Mouse (Mus musculus) bone marrow, adult 2 months (tissue): Measurements from ENCODE around the gene Stra8.

ENCODE experiments used
- CTCF ChIP-seq: fragments of 200-500 bp; IDR thresholded peaks from 2 replicates; pipeline ENCODE4 v1.5.1; 2011; ENCODE audit warnings: low read length, control low read depth; ENCODE audit not compliant: control insufficient read depth, insufficient read depth
- POLR2A ChIP-seq: fragments of 200-500 bp; IDR thresholded peaks from 2 replicates; pipeline ENCODE4 v1.6.1; 2011; ENCODE audit warnings: low read depth, mild to moderate bottlenecking, control low read depth, low read length, borderline replicate concordance; ENCODE audit not compliant: control insufficient read depth

DNA sequence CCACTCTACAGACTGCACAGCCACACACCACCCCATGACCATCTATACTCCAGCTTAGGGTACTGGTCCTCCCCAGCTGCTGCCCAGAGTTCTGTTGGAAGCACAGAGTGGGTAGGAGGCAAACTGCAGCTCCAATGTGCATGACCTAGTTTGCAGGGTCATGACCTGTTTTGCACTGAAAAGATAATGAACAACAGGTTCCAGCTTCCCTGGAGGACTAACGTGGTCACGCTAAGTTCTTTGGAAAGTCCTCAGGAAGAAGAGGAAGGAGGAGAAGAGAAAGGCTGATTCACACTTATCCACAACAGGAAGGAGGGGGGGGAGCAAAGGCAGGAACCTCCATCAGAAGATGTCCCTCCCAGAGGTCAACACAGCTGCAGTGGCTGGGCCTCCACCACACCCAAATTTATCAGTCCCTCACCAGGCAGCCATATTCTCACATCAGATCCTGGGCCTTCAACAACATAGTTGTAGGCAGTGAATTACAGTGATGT, 12.8 kb upstream of the Stra8 start:
- TF ChIP-seq CTCF = no peak
- TF ChIP-seq POLR2A = no peak
